Mouse (Mus musculus): Measurements from ENCODE around the gene Garem2.

Gene Garem2

GRCm38 (mm10) chr5:30111771-30112170 is 6.8 kb downstream of the Garem2 start:
- no peak for DNase-seq (ENCODE audit: low read depth)

GRCm38 (mm10) chr5:30112533-30113068 is 7.6 kb downstream of the Garem2 start:
- DNase-seq (ENCODE audit: low read depth), result no peak

GRCm38 (mm10) chr5:30113881-30114760 is 9.2 kb downstream of the Garem2 start:
- no peak for DNase-seq (ENCODE audit: low read depth)

GRCm38 (mm10) chr5:30114761-30115140 is 9.8 kb downstream of the Garem2 start:
- DNase-seq (ENCODE audit: low read depth), result no peak

- no peak for DNase-seq (ENCODE audit: low read depth)
Measured at GRCm38 (mm10) chr5:30115718-30116117, 10.8 kb downstream of the Garem2 start.

- no peak for DNase-seq (ENCODE audit: low read depth)
Measured at GRCm38 (mm10) chr5:30118018-30118417, 13.1 kb downstream of the Garem2 start.

- DNase-seq (ENCODE audit: low read depth), result no peak
Measured at GRCm38 (mm10) chr5:30119163-30119562, 14.2 kb downstream of the Garem2 start.

GRCm38 (mm10) chr5:30120106-30120505 is 15.1 kb downstream of the Garem2 start:
- DNase-seq (ENCODE audit: low read depth), result no peak

- no peak for DNase-seq (ENCODE audit: low read depth)
Measured at GRCm38 (mm10) chr5:30122481-30122880, 17.5 kb downstream of the Garem2 start.

- peak; percentile 34 for DNase-seq (ENCODE audit: low read depth)
Measured at GRCm38 (mm10) chr5:30125587-30125986, 20.6 kb downstream of the Garem2 start.

- DNase-seq (ENCODE audit: low read depth), result no peak
Measured at GRCm38 (mm10) chr5:30126756-30127155, 21.8 kb downstream of the Garem2 start.

- DNase-seq (ENCODE audit: low read depth), result no peak
Measured at GRCm38 (mm10) chr5:30127921-30128597, 23.1 kb downstream of the Garem2 start.

- DNase-seq (ENCODE audit: low read depth), result no peak
Measured at GRCm38 (mm10) chr5:30128680-30129079, 23.7 kb downstream of the Garem2 start.

GRCm38 (mm10) chr5:30131246-30131645 is 26.3 kb downstream of the Garem2 start:
- DNase-seq (ENCODE audit: low read depth), result no peak

GRCm38 (mm10) chr5:30132173-30132572 is 27.2 kb downstream of the Garem2 start:
- DNase-seq (ENCODE audit: low read depth), result no peak

- no peak for DNase-seq (ENCODE audit: low read depth)
Measured at GRCm38 (mm10) chr5:30135711-30136231, 30.8 kb downstream of the Garem2 start.

- no peak for DNase-seq (ENCODE audit: low read depth)
Measured at GRCm38 (mm10) chr5:30137271-30137670, 32.3 kb downstream of the Garem2 start.

- no peak for DNase-seq (ENCODE audit: low read depth)
Measured at GRCm38 (mm10) chr5:30138193-30138592, 33.2 kb downstream of the Garem2 start.

GRCm38 (mm10) chr5:30146526-30146925 is 41.6 kb downstream of the Garem2 start:
- DNase-seq (ENCODE audit: low read depth), result no peak

GRCm38 (mm10) chr5:30148133-30148920 is 43.4 kb downstream of the Garem2 start:
- DNase-seq (ENCODE audit: low read depth), result no peak

GRCm38 (mm10) chr5:30152007-30152406 is 47.0 kb downstream of the Garem2 start:
- no peak for DNase-seq (ENCODE audit: low read depth)

GRCm38 (mm10) chr5:30152413-30152812 is 47.5 kb downstream of the Garem2 start:
- no peak for DNase-seq (ENCODE audit: low read depth)
